Mouse (Mus musculus) MEL (cell line): Measurements from ENCODE around the gene Spata1. TPM values are rescaled to one million over a fixed set of nuclear protein-coding genes. Genes with fewer than 3 reads are reported as not detected.

ENCODE experiments used
- DNase-seq: peaks from one replicate; pipeline ENCODE4 v3.0.0; 2011; ENCODE audit warnings: low read depth, low spot score
- H3K27ac ChIP-seq: 2 replicates; pipeline ENCODE4 v1.5.1; 2012; ENCODE audit warnings: low read depth, mild to moderate bottlenecking, control low read depth, low read length, moderate library complexity; ENCODE audit not compliant: control insufficient read depth
- H3K27me3 ChIP-seq, 2 experiments: fragments of 150-350 bp in 1 of 2; sonication (generic) in 1 of 2; 2 replicates each; pipeline ENCODE4 v1.6.1; 2012; ENCODE audit warnings: low read length in 2 of 2, mild to moderate bottlenecking in 2 of 2, improper control_type of control experiment in 1 of 2, moderate library complexity in 1 of 2; ENCODE audit not compliant: insufficient read depth in 2 of 2, control insufficient read depth in 1 of 2
- H3K36me3 ChIP-seq, 2 experiments: 2 replicates each; pipeline ENCODE4 v1.6.1; 2012 to 2014; ENCODE audit warnings: low read length in 2 of 2, improper control_type of control experiment in 1 of 2, inconsistent platforms in 1 of 2, mild to moderate bottlenecking in 1 of 2; ENCODE audit not compliant: insufficient read depth in 2 of 2, control insufficient read depth in 1 of 2
- H3K4me1 ChIP-seq, 2 experiments: fragments of 150-350 bp in 1 of 2; sonication (generic) in 1 of 2; 2 replicates each; pipeline ENCODE4 v1.6.1; 2012; ENCODE audit warnings: low read length in 2 of 2, improper control_type of control experiment in 1 of 2, mild to moderate bottlenecking in 1 of 2; ENCODE audit not compliant: insufficient read depth in 2 of 2, control insufficient read depth in 1 of 2
- H3K4me3 ChIP-seq, 2 experiments: fragments of 150-350 bp in 1 of 2; sonication (generic) in 1 of 2; 2 replicates each; pipeline ENCODE4 v1.5.1; 2012; ENCODE audit warnings: low read depth in 2 of 2, low read length in 2 of 2, mild to moderate bottlenecking in 2 of 2, moderate library complexity in 2 of 2, control low read depth in 1 of 2, improper control_type of control experiment in 1 of 2; ENCODE audit not compliant: control insufficient read depth in 1 of 2, insufficient read depth in 1 of 2
- H3K79me2 ChIP-seq: 2 replicates; pipeline ENCODE4 v1.6.1; 2012; ENCODE audit warnings: mild to moderate bottlenecking, low read length, moderate library complexity; ENCODE audit not compliant: control insufficient read depth, poor library complexity, insufficient read depth
- H3K9ac ChIP-seq: 2 replicates; pipeline ENCODE4 v1.6.1; 2012; ENCODE audit warnings: low read depth, mild to moderate bottlenecking, control low read depth, low read length, moderate library complexity; ENCODE audit not compliant: control insufficient read depth, poor library complexity, severe bottlenecking
- H3K9me3 ChIP-seq: fragments of 150-350 bp; sonication (generic); replicated peaks from 2 replicates; pipeline ENCODE4 v1.6.1; 2012; ENCODE audit warnings: mild to moderate bottlenecking, low read length, improper control_type of control experiment, moderate library complexity; ENCODE audit not compliant: insufficient read depth
- BHLHE40 ChIP-seq: IDR thresholded peaks from 2 replicates; pipeline ENCODE4 v1.6.1; 2012; ENCODE audit warnings: low read depth, mild to moderate bottlenecking, inconsistent platforms, low read length, improper control_type of control experiment, borderline replicate concordance
- CHD2 ChIP-seq: IDR thresholded peaks from 2 replicates; pipeline ENCODE4 v1.6.1; 2011; ENCODE audit warnings: low read length, improper control_type of control experiment
- CTCF ChIP-seq, 3 experiments: IDR thresholded peaks in 2 of 3; conservative IDR thresholded peaks in 1 of 3; 2 replicates each; pipeline ENCODE4 v1.5.1; 2011 to 2012; ENCODE audit warnings: low read length in 3 of 3, low read depth in 2 of 3, mild to moderate bottlenecking in 2 of 3, improper control_type of control experiment in 1 of 3, inconsistent platforms in 1 of 3, mixed read lengths in 1 of 3, moderate library complexity in 1 of 3; ENCODE audit not compliant: control insufficient read depth in 1 of 3, insufficient read depth in 1 of 3, poor library complexity in 1 of 3, severe bottlenecking in 1 of 3
- ELF1 ChIP-seq: IDR thresholded peaks from 2 replicates; pipeline ENCODE4 v1.6.1; 2014; ENCODE audit warnings: low read depth, mild to moderate bottlenecking, inconsistent platforms, low read length, improper control_type of control experiment, moderate library complexity
- ETS1 ChIP-seq: IDR thresholded peaks from 2 replicates; pipeline ENCODE4 v1.6.1; 2012; ENCODE audit warnings: low read depth, mild to moderate bottlenecking, inconsistent platforms, low read length, improper control_type of control experiment, moderate library complexity
- GABPA ChIP-seq: IDR thresholded peaks from 2 replicates; pipeline ENCODE4 v1.6.1; 2012; ENCODE audit warnings: low read depth, mild to moderate bottlenecking, inconsistent platforms, low read length, improper control_type of control experiment, moderate library complexity
- HCFC1 ChIP-seq: IDR thresholded peaks from 2 replicates; pipeline ENCODE4 v1.6.1; 2012; ENCODE audit warnings: low read depth, mild to moderate bottlenecking, inconsistent platforms, low read length, improper control_type of control experiment, moderate library complexity
- JUND ChIP-seq: IDR thresholded peaks from 2 replicates; pipeline ENCODE4 v1.6.1; 2011; ENCODE audit warnings: low read depth, mild to moderate bottlenecking, improper control_type of control experiment, low read length
- MAZ ChIP-seq: IDR thresholded peaks from 2 replicates; pipeline ENCODE4 v1.6.1; 2012; ENCODE audit warnings: low read depth, mild to moderate bottlenecking, inconsistent platforms, low read length, improper control_type of control experiment
- MEF2A ChIP-seq: IDR thresholded peaks from 2 replicates; pipeline ENCODE4 v1.6.1; 2014; ENCODE audit warnings: low read depth, mild to moderate bottlenecking, inconsistent platforms, low read length, improper control_type of control experiment; ENCODE audit not compliant: poor library complexity, insufficient replicate concordance, severe bottlenecking; ENCODE audit errors: extremely low read depth
- MYC ChIP-seq: IDR thresholded peaks from 2 replicates; pipeline ENCODE4 v1.6.1; 2011; ENCODE audit warnings: low read depth, mild to moderate bottlenecking, low read length, improper control_type of control experiment, moderate library complexity
- NELFE ChIP-seq: IDR thresholded peaks from 2 replicates; pipeline ENCODE4 v1.6.1; 2011; ENCODE audit warnings: low read depth, low read length, improper control_type of control experiment
- POLR2A ChIP-seq, 2 experiments: IDR thresholded peaks; 2 replicates each; pipeline ENCODE4 v1.6.1; 2011 to 2012; ENCODE audit warnings: low read length in 2 of 2, mild to moderate bottlenecking in 2 of 2, control low read depth in 1 of 2, improper control_type of control experiment in 1 of 2, low read depth in 1 of 2, moderate library complexity in 1 of 2; ENCODE audit not compliant: control insufficient read depth in 1 of 2, insufficient read depth in 1 of 2, poor library complexity in 1 of 2
- POLR2AphosphoS5 ChIP-seq: IDR thresholded peaks from 2 replicates; pipeline ENCODE4 v1.6.1; 2012; ENCODE audit warnings: low read depth, borderline replicate concordance, mild to moderate bottlenecking, inconsistent platforms, low read length, moderate library complexity, mixed read lengths
- RAD21 ChIP-seq: IDR thresholded peaks from 2 replicates; pipeline ENCODE4 v1.6.1; 2011; ENCODE audit warnings: mild to moderate bottlenecking, low read depth, low read length, improper control_type of control experiment
- RCOR1 ChIP-seq: IDR thresholded peaks from 2 replicates; pipeline ENCODE4 v1.6.1; 2012; ENCODE audit warnings: low read depth, mild to moderate bottlenecking, inconsistent platforms, low read length, improper control_type of control experiment
- TAL1 ChIP-seq: IDR thresholded peaks from 2 replicates; pipeline ENCODE4 v1.6.1; 2012; ENCODE audit warnings: mild to moderate bottlenecking, inconsistent platforms, low read length, moderate library complexity, mixed read lengths
- TBP ChIP-seq: IDR thresholded peaks from 2 replicates; pipeline ENCODE4 v1.8.0; 2011; ENCODE audit warnings: low read depth, low read length, improper control_type of control experiment
- UBTF ChIP-seq: IDR thresholded peaks from 2 replicates; pipeline ENCODE4 v1.6.1; 2012; ENCODE audit warnings: low read depth, mild to moderate bottlenecking, inconsistent platforms, low read length, improper control_type of control experiment, moderate library complexity, borderline replicate concordance; ENCODE audit not compliant: insufficient read depth
- ZC3H11A ChIP-seq: IDR thresholded peaks from 2 replicates; pipeline ENCODE4 v1.6.1; 2012; ENCODE audit warnings: low read depth, mild to moderate bottlenecking, inconsistent platforms, low read length, improper control_type of control experiment
- ZMIZ1 ChIP-seq: IDR thresholded peaks from 2 replicates; pipeline ENCODE4 v1.6.1; 2012; ENCODE audit warnings: low read depth, mild to moderate bottlenecking, inconsistent platforms, low read length, improper control_type of control experiment, moderate library complexity
- ZNF384 ChIP-seq: IDR thresholded peaks from 2 replicates; pipeline ENCODE4 v1.6.1; 2012; ENCODE audit warnings: low read depth, mild to moderate bottlenecking, inconsistent platforms, low read length, improper control_type of control experiment
- polyA plus RNA-seq, 2 experiments: library from polyadenylated mRNA; stranded (reverse) in 1 of 2; unstranded in 1 of 2; fragments of >175 nt in 1 of 2; fragments of >200 nt in 1 of 2; gene quantifications; 2 replicates each; pipeline versions ENCODE4 v1.2.1 to v1.2.4; 2012; ENCODE audit warnings: low replicate concordance in 2 of 2, low read depth in 1 of 2; ENCODE audit not compliant: insufficient read length in 2 of 2, insufficient read depth in 1 of 2, missing spikeins in 1 of 2
- total RNA-seq: library from RNA; depleted of rRNA; stranded (reverse); fragments of 300-350 nt; gene quantifications from 2 replicates; pipeline ENCODE4 v1.2.3, GENCODE M21; 2012

The Spata1 gene
- total and polyA plus RNA-seq, 3 experiments, result 1.1 to 1.9 TPM; not detected in 1

DNA sequence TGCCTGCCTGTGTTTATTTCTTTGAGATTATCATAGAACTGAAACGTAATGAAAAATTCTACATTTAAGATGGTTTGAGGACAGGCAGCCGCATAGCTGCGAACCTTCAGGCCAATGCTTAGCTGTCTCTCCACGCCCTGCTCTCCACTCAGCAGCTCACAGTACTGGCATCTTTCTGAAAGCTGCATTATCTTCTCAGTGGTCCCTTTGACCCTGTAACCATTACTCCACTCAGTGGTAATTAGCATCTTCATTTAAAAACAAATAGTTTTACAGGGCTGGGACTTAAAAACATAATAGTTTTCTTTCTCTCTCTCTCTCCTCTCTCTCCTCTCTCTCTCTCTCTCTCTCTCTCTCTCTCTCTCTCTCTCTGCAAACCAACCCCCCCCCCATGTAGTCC is 26.9 kb downstream of the Spata1 start:
- Histone ChIP-seq H3K79me2 (no peaks in the 10 kb centered on the region), H3K4me1 (no peaks in the 10 kb centered on the region), H3K27me3 (no peaks in the 10 kb centered on the region)
- no peak for TF ChIP-seq MAZ
- TF ChIP-seq HCFC1, result no peak
- no peak for TF ChIP-seq ELF1
- no peak for TF ChIP-seq JUND
- no peak for TF ChIP-seq ZMIZ1
- TF ChIP-seq BHLHE40, result no peak
- no peak for TF ChIP-seq RCOR1
- TF ChIP-seq NELFE, result no peak
- no peak for TF ChIP-seq CHD2
- no peak for TF ChIP-seq RAD21
- TF ChIP-seq CTCF (IDR thresholded peaks at IDR 0.05 in 2 of 3, conservative IDR thresholded peaks at IDR 0.05 in 1 of 3; ENCODE audit: control insufficient read depth in 1 of 3, insufficient read depth in 1 of 3, low read depth in 2 of 3, low read length in 3 of 3, poor library complexity in 1 of 3, severe bottlenecking in 1 of 3), result no peak
- no peak for TF ChIP-seq TBP
- no peak for TF ChIP-seq MEF2A
- no peak for TF ChIP-seq ETS1
- no peak for TF ChIP-seq UBTF
- no peak for TF ChIP-seq ZNF384
- TF ChIP-seq MYC, result no peak
- TF ChIP-seq TAL1, result no peak
- TF ChIP-seq, all 39 proteins: peak for 0
- Histone ChIP-seq H3K36me3 (no peaks in the 10 kb centered on the region), H3K27ac (no peak overlapping the region), H3K9me3 (no peaks in the 10 kb centered on the region), H3K9ac (no peak overlapping the region), H3K4me3 (no peak overlapping the region)
- no peak for DNase-seq

DNA sequence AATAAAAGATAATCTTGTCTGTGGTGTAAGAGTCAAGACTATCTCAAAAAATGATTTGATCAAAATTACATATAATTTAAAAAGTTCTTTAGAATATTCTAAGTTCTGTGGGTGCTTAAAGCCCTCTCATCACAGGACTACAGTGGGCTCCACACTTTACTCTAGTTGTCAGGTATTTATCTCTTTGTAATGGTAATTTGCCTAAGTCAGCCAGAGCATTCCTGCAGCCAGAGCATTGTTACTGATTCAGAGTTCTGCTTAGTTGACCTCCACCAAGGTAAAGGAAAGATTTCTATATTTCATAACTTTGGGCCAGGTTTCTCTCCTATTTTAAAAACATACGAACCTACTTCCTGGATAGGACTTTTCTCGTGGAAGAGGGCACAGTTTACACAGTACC is 30.3 kb downstream of the Spata1 start:
- no peaks in the 10 kb centered on the region for H3K4me1 ChIP-seq
- H3K9me3 ChIP-seq, result no peaks in the 10 kb centered on the region
- H3K27ac ChIP-seq, result no peak overlapping the region
- H3K79me2 ChIP-seq, result no peaks in the 10 kb centered on the region
- H3K36me3 ChIP-seq, result no peaks in the 10 kb centered on the region
- no peak overlapping the region for H3K4me3 ChIP-seq
- no peak overlapping the region for H3K9ac ChIP-seq
- TF ChIP-seq ZC3H11A (no peak), CTCF (IDR thresholded peaks at IDR 0.05 in 2 of 3, conservative IDR thresholded peaks at IDR 0.05 in 1 of 3; ENCODE audit: control insufficient read depth in 1 of 3, insufficient read depth in 1 of 3, low read depth in 2 of 3, low read length in 3 of 3, poor library complexity in 1 of 3, severe bottlenecking in 1 of 3) (no peak), POLR2AphosphoS5 (no peak), GABPA (no peak), POLR2A (IDR thresholded peaks at IDR 0.05; ENCODE audit: control insufficient read depth in 1 of 2, insufficient read depth in 1 of 2, low read depth in 1 of 2, low read length in 2 of 2, poor library complexity in 1 of 2) (no peak), MAZ (no peak), TAL1 (no peak), ZNF384 (no peak)
- TF ChIP-seq, all 39 proteins: peak for 0
- DNase-seq, result no peak
- no peaks in the 10 kb centered on the region for H3K27me3 ChIP-seq
